Mouse (Mus musculus): ENCODE measurements around the gene Vamp4.

GRCm38 (mm10) chr1:162636516-162636915 lies 66.2 kb downstream of the Vamp4 start:
- no peak for TF ChIP-seq HCFC1 (IDR thresholded peaks at IDR 0.05; ENCODE audit: borderline replicate concordance, insufficient read depth, low read length)
- TF ChIP-seq CHD2 (IDR thresholded peaks at IDR 0.05; ENCODE audit: low read depth, low read length) = no peak
- no peak for TF ChIP-seq MAFK (IDR thresholded peaks at IDR 0.05; ENCODE audit: insufficient read depth, low read depth, low read length)
- TF ChIP-seq ZC3H11A (IDR thresholded peaks at IDR 0.05; ENCODE audit: borderline replicate concordance, low read depth, low read length) = no peak
- no peak for TF ChIP-seq ZNF384 (IDR thresholded peaks at IDR 0.05; ENCODE audit: low read depth, low read length)
